Mouse (Mus musculus): ENCODE results near the gene Rnf181. TPM values are rescaled to one million over a fixed set of nuclear protein-coding genes. Genes with fewer than 3 reads are reported as not detected.

The Rnf181 gene
- polyA plus RNA-seq, 1 experiment, result 14.4 TPM

- Histone ChIP-seq H3K9me3 (ENCODE audit: control insufficient read depth, low read length) (no peaks in the 10 kb centered on the region), H3K27me3 (ENCODE audit: control insufficient read depth) (no peaks in the 10 kb centered on the region; the same call in 1 of the 2 replicates), H3K4me3 (replicated peaks) (no peak overlapping the region), H3K36me3 (ENCODE audit: control insufficient read depth) (peaks cover 50% of the 10 kb centered on the region), H3K4me1 (ENCODE audit: control insufficient read depth) (peaks cover 3% of the 10 kb centered on the region)
- TF ChIP-seq GATA1 (IDR thresholded peaks at IDR 0.05; ENCODE audit: low read length), result no peak
- no peak for TF ChIP-seq TAL1 (IDR thresholded peaks at IDR 0.05; ENCODE audit: low read length)
Observed at GRCm38 (mm10) chr6:72312198-72312597, 54.6 kb downstream of the Rnf181 start.

Other genes starting within 250 kb of the Rnf181 start
- gene Atoh8, start 131.4 kb downstream of the Rnf181 start, polyA plus RNA-seq (2012), result 0.05 TPM in 1 of 2 replicates, not detected in the other
- not detected in 2 replicates for gene Sftpb, start 62.3 kb downstream of the Rnf181 start, polyA plus RNA-seq (2012)
- gene Usp39, start 21.8 kb downstream of the Rnf181 start, polyA plus RNA-seq (2012), result 2.5 and 3.5 TPM in 2 replicates
- 0.74 and 1.3 TPM in 2 replicates for gene 0610030E20Rik, start 19.6 kb downstream of the Rnf181 start, polyA plus RNA-seq (2012)
- 0.32 and 0.44 TPM in 2 replicates for gene Tmem150a, start 11.5 kb downstream of the Rnf181 start, polyA plus RNA-seq (2012)
- 6.0 and 6.1 TPM in 2 replicates for gene Vamp5, start 13.5 kb upstream of the Rnf181 start, polyA plus RNA-seq (2012)
- gene Vamp8, start 23.7 kb upstream of the Rnf181 start, polyA plus RNA-seq (2012), result 22.8 and 33.5 TPM in 2 replicates
- 0.08 and 0.09 TPM in 2 replicates for gene Ggcx, start 47.4 kb upstream of the Rnf181 start, polyA plus RNA-seq (2012)
- gene Mat2a, start 72.6 kb upstream of the Rnf181 start, polyA plus RNA-seq (2012), result 1.7 and 2.0 TPM in 2 replicates
- not detected in 2 replicates for gene Sh2d6, start 154.8 kb upstream of the Rnf181 start, polyA plus RNA-seq (2012)
- 0.48 and 0.77 TPM in 2 replicates for gene Capg, start 177.4 kb upstream of the Rnf181 start, polyA plus RNA-seq (2012)
- 0.15 and 0.20 TPM in 2 replicates for gene Elmod3, start 231.5 kb upstream of the Rnf181 start, polyA plus RNA-seq (2012)
- gene Retsat, start 231.5 kb upstream of the Rnf181 start, polyA plus RNA-seq (2012), result 0.06 and 0.25 TPM in 2 replicates

Data from erythroblast, embryonic 14.5 days (primary cell).